Mouse (Mus musculus) gonadal fat pad, adult 2 months (tissue): ENCODE data around the gene Eif4enif1. TPM values are rescaled to one million over a fixed set of nuclear protein-coding genes. Genes with fewer than 3 reads are reported as not detected.
"Not testable (repeated sequence)": the region's sequence is repeated elsewhere in the genome, so short reads cannot be mapped to it uniquely, and the experiment has no call there.

ENCODE experiments used
- DNase-seq: peaks from one replicate; pipeline ENCODE4 v3.0.0-alpha.2; 2012; ENCODE audit warnings: low read depth
- polyA plus RNA-seq: library from polyadenylated mRNA; depleted of rRNA; stranded (reverse); fragments of >200 nt; gene quantifications from 2 replicates; pipeline ENCODE4 v1.2.3, GENCODE M21; 2012; rRNA removed

The Eif4enif1 gene
- 41.8 and 47.3 TPM in 2 replicates for polyA plus RNA-seq

- DNase-seq, result no peak
Measured at GRCm38 (mm10) chr11:3202231-3202701, at the start of gene Eif4enif1. Eif4enif1 (plus strand) TSS chr11:3202392.

- peak; percentile 88 for DNase-seq
Measured at GRCm38 (mm10) chr11:3153666-3154397, 48.4 kb upstream of the Eif4enif1 start.

GRCm38 (mm10) chr11:3156991-3157390 lies 45.2 kb upstream of the Eif4enif1 start:
- not testable (repeated sequence) for DNase-seq

- DNase-seq, result not testable (repeated sequence)
Measured at GRCm38 (mm10) chr11:3157996-3158395, 44.2 kb upstream of the Eif4enif1 start.

- DNase-seq, result not testable (repeated sequence)
Measured at GRCm38 (mm10) chr11:3158800-3159199, 43.4 kb upstream of the Eif4enif1 start.

GRCm38 (mm10) chr11:3161370-3161769 lies 40.8 kb upstream of the Eif4enif1 start:
- DNase-seq, result not testable (repeated sequence)

- DNase-seq, result not testable (repeated sequence)
Measured at GRCm38 (mm10) chr11:3162236-3162897, 39.8 kb upstream of the Eif4enif1 start.

- not testable (repeated sequence) for DNase-seq
Measured at GRCm38 (mm10) chr11:3163122-3163521, 39.1 kb upstream of the Eif4enif1 start.

- DNase-seq, result not testable (repeated sequence)
Measured at GRCm38 (mm10) chr11:3163661-3164060, 38.5 kb upstream of the Eif4enif1 start.

- not testable (repeated sequence) for DNase-seq
Measured at GRCm38 (mm10) chr11:3165210-3165782, 36.9 kb upstream of the Eif4enif1 start.

- not testable (repeated sequence) for DNase-seq
Measured at GRCm38 (mm10) chr11:3166321-3166720, 35.9 kb upstream of the Eif4enif1 start.

GRCm38 (mm10) chr11:3167129-3167528 lies 35.1 kb upstream of the Eif4enif1 start:
- not testable (repeated sequence) for DNase-seq

- not testable (repeated sequence) for DNase-seq
Measured at GRCm38 (mm10) chr11:3167571-3168001, 34.6 kb upstream of the Eif4enif1 start.

- not testable (repeated sequence) for DNase-seq
Measured at GRCm38 (mm10) chr11:3169042-3169441, 33.1 kb upstream of the Eif4enif1 start.

GRCm38 (mm10) chr11:3171931-3172330 lies 30.3 kb upstream of the Eif4enif1 start:
- not testable (repeated sequence) for DNase-seq

GRCm38 (mm10) chr11:3172526-3172925 lies 29.7 kb upstream of the Eif4enif1 start:
- not testable (repeated sequence) for DNase-seq

- DNase-seq, result not testable (repeated sequence)
Measured at GRCm38 (mm10) chr11:3173425-3174318, 28.5 kb upstream of the Eif4enif1 start.

GRCm38 (mm10) chr11:3178968-3179725 lies 23.0 kb upstream of the Eif4enif1 start:
- DNase-seq, result not testable (repeated sequence)

GRCm38 (mm10) chr11:3179726-3180092 lies 22.5 kb upstream of the Eif4enif1 start:
- not testable (repeated sequence) for DNase-seq

GRCm38 (mm10) chr11:3180510-3181160 lies 21.6 kb upstream of the Eif4enif1 start:
- not testable (repeated sequence) for DNase-seq
